Mouse (Mus musculus): ENCODE measurements around the gene Nbl1. TPM values are rescaled to one million over a fixed set of nuclear protein-coding genes. Genes with fewer than 3 reads are reported as not detected.

The Nbl1 gene
- polyA plus RNA-seq, 1 experiment from 2014 or later, result 167 TPM

Other genes with a start within 250 kb of the Nbl1 start
- 3.0 and 3.5 TPM in 2 replicates for gene Pla2g5, start 229.5 kb downstream of the Nbl1 start, polyA plus RNA-seq (2015; fragmentation: Nextera tagmentation; extraction: Ambion mirVana)
- not detected in 2 replicates for gene Gm13030, start 219.0 kb downstream of the Nbl1 start, polyA plus RNA-seq (2015; fragmentation: Nextera tagmentation; extraction: Ambion mirVana)
- gene Pla2g2e, start 215.1 kb downstream of the Nbl1 start, polyA plus RNA-seq (2015; fragmentation: Nextera tagmentation; extraction: Ambion mirVana), result 0.96 and 1.1 TPM in 2 replicates
- 4.0 and 4.1 TPM in 2 replicates for gene Otud3, start 179.0 kb downstream of the Nbl1 start, polyA plus RNA-seq (2015; fragmentation: Nextera tagmentation; extraction: Ambion mirVana)
- gene Rnf186, start 125.9 kb downstream of the Nbl1 start, polyA plus RNA-seq (2015; fragmentation: Nextera tagmentation; extraction: Ambion mirVana), result 0.43 TPM in 1 of 2 replicates, not detected in the other
- gene Tmco4, start 120.1 kb downstream of the Nbl1 start, polyA plus RNA-seq (2015; fragmentation: Nextera tagmentation; extraction: Ambion mirVana), result 4.9 and 6.4 TPM in 2 replicates
- gene Htr6, start 17.4 kb downstream of the Nbl1 start, polyA plus RNA-seq (2015; fragmentation: Nextera tagmentation; extraction: Ambion mirVana), result 0.20 and 0.28 TPM in 2 replicates
- 462 and 488 TPM in 2 replicates for gene Minos1, start 38.1 kb upstream of the Nbl1 start, polyA plus RNA-seq (2015; fragmentation: Nextera tagmentation; extraction: Ambion mirVana)
- gene Capzb, start 99.9 kb upstream of the Nbl1 start, polyA plus RNA-seq (2015; fragmentation: Nextera tagmentation; extraction: Ambion mirVana), result 389 and 397 TPM in 2 replicates
- gene Pqlc2, start 217.7 kb upstream of the Nbl1 start, polyA plus RNA-seq (2015; fragmentation: Nextera tagmentation; extraction: Ambion mirVana), result 16.0 and 16.5 TPM in 2 replicates
- gene Akr7a5, start 217.8 kb upstream of the Nbl1 start, polyA plus RNA-seq (2015; fragmentation: Nextera tagmentation; extraction: Ambion mirVana), result 85.7 and 94.1 TPM in 2 replicates